Mouse (Mus musculus): ENCODE measurements at regions not wholly inside any gene's neighbourhood (a gene's known extent, or its start where the extent isn't known, plus 50 kb on each side); places are given as distances from the start of the nearest gene placed in this dataset.
A peak's percentile ranks its signal among the peaks of the same experiment; 100 is the strongest.

GRCm38 (mm10) chr6:26033392-26033791 lies 224.3 kb upstream of the Pot1a start:
- no peaks in the 10 kb centered on the region for H3K27me3 ChIP-seq (ENCODE audit: control insufficient read depth, insufficient read depth, low read length)
- 60% methylated on average over 2 of the region's 2 CpGs for WGBS
- ATAC-seq (ENCODE audit: insufficient read depth, low FRiP score): no peak

DNA sequence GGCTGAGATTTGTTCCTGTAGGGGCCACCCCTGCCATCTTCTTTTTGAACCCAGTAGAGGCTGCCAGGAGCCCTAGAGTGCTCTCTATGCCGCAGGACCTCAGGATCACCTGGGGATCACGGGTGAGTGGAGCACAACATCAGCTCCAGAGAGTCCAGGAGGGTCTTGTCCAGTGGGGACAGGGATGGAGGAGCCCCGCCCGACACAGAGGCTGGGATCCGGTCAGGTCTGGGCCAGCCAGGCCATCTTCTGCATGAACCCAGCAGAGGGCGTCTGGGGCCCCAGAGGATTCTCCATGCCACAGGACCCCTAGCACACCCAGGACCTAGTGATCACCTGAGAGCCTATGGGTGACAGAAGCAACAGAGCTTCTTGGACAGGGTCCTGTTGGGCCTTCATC lies 206.3 kb upstream of the Pot1a start:
- H3K36me3 ChIP-seq (ENCODE audit: control insufficient read depth, insufficient read depth, low read length): no peaks in the 10 kb centered on the region
- H3K4me3 ChIP-seq (replicated peaks; ENCODE audit: low read length): no peak overlapping the region
- ATAC-seq (ENCODE audit: insufficient read depth, low FRiP score): peak; percentile 40; the same call in 1 of the 2 replicates
- no peak overlapping the region for H3K27ac ChIP-seq (ENCODE audit: low read length)
- no peaks in the 10 kb centered on the region for H3K27me3 ChIP-seq (ENCODE audit: control insufficient read depth, insufficient read depth, low read length)
- no peaks in the 10 kb centered on the region for H3K9me3 ChIP-seq (replicated peaks; ENCODE audit: control insufficient read depth, low read length)
- no peak overlapping the region for H3K4me2 ChIP-seq (ENCODE audit: low read depth, low read length)
- H3K9ac ChIP-seq (ENCODE audit: low read length): no peak overlapping the region
- H3K4me1 ChIP-seq (ENCODE audit: control insufficient read depth, insufficient read depth, low read length): no peaks in the 10 kb centered on the region
- WGBS: 80% methylated on average over 6 of the region's 6 CpGs

More at GRCm38 (mm10) chr6:26033392-26033791, 224.3 kb upstream of the Pot1a start:
- no peak overlapping the region for H3K27ac ChIP-seq (ENCODE audit: low read length)
- no peak overlapping the region for H3K4me3 ChIP-seq (replicated peaks; ENCODE audit: low read length)
- no peaks in the 10 kb centered on the region for H3K9me3 ChIP-seq (replicated peaks; ENCODE audit: control insufficient read depth, low read length)
- H3K4me2 ChIP-seq (ENCODE audit: low read depth, low read length): no peak overlapping the region
- no peaks in the 10 kb centered on the region for H3K36me3 ChIP-seq (ENCODE audit: control insufficient read depth, insufficient read depth, low read length)
- H3K4me1 ChIP-seq (ENCODE audit: control insufficient read depth, insufficient read depth, low read length): no peaks in the 10 kb centered on the region
- no peak overlapping the region for H3K9ac ChIP-seq (ENCODE audit: low read length)

DNA sequence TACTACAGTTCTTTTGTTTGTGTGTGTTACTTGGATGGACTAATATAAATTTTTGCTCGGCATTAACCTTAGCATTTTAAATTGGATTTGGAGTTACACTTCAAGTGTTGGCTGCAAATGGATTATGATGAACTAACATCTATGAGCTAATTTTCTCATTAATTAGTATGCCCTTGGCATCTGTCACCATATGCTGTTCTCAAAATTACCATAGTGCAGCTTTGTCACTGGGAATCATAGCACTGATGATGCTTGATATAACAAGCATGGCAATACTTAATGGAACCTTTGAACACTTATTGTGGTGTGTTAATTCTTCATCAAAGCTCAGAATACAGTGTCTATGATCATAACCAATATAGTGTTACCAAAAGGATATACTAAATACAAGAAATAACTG lies 185.0 kb upstream of the Pot1a start:
- H3K4me2 ChIP-seq (ENCODE audit: low read depth, low read length): no peak overlapping the region
- WGBS: 87% methylated on average over 1 of the region's 1 CpGs
- no peaks in the 10 kb centered on the region for H3K36me3 ChIP-seq (ENCODE audit: control insufficient read depth, insufficient read depth, low read length)
- H3K9me3 ChIP-seq (replicated peaks; ENCODE audit: control insufficient read depth, low read length): no peaks in the 10 kb centered on the region
- no peaks in the 10 kb centered on the region for H3K27me3 ChIP-seq (ENCODE audit: control insufficient read depth, insufficient read depth, low read length)
- no peak overlapping the region for H3K9ac ChIP-seq (ENCODE audit: low read length)
- H3K4me3 ChIP-seq (replicated peaks; ENCODE audit: low read length): no peak overlapping the region
- H3K4me1 ChIP-seq (ENCODE audit: control insufficient read depth, insufficient read depth, low read length): no peaks in the 10 kb centered on the region
- no peak overlapping the region for H3K27ac ChIP-seq (ENCODE audit: low read length)
- ATAC-seq (ENCODE audit: insufficient read depth, low FRiP score): no peak

DNA sequence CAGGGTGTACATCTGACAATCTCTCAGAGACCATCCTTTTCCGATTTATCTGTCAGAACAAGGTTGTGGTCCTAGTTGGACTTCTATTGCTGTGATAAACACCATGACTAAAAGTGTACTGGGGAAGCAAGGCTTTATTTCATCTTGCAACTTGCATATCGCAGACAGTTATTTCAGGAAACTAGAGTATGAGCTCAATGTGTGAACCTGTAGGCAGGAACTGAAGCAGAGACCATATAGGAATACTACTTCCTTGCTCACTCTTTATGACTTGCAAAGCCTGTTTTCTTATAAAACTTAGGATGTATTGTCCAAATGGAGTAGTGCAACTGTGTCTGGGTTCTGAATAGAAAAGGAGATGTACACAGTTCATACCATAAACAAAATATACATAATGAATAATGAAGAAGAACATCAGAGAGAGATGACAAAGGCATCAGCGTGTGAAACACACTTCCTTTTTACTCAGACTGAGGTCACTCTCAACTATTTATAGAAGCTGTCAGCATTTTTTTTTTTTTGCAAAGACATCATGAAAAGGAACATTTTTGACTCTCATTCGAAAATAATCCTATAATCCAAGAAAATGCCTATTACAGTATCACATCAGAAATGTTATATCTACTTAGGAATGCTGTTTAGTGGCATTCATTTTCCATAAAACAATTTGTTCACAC lies 169.3 kb upstream of the Pot1a start:
- H3K4me1 ChIP-seq (ENCODE audit: control insufficient read depth, insufficient read depth, low read length): no peaks in the 10 kb centered on the region
- H3K27me3 ChIP-seq (ENCODE audit: control insufficient read depth, insufficient read depth, low read length): no peaks in the 10 kb centered on the region
- no peak for ATAC-seq (ENCODE audit: insufficient read depth, low FRiP score)
- 63% methylated on average over 4 of the region's 4 CpGs for WGBS
- no peak overlapping the region for H3K9ac ChIP-seq (ENCODE audit: low read length)
- H3K9me3 ChIP-seq (replicated peaks; ENCODE audit: control insufficient read depth, low read length): no peaks in the 10 kb centered on the region
- no peak overlapping the region for H3K27ac ChIP-seq (ENCODE audit: low read length)
- H3K36me3 ChIP-seq (ENCODE audit: control insufficient read depth, insufficient read depth, low read length): no peaks in the 10 kb centered on the region
- H3K4me3 ChIP-seq (replicated peaks; ENCODE audit: low read length): no peak overlapping the region
- no peak overlapping the region for H3K4me2 ChIP-seq (ENCODE audit: low read depth, low read length)

DNA sequence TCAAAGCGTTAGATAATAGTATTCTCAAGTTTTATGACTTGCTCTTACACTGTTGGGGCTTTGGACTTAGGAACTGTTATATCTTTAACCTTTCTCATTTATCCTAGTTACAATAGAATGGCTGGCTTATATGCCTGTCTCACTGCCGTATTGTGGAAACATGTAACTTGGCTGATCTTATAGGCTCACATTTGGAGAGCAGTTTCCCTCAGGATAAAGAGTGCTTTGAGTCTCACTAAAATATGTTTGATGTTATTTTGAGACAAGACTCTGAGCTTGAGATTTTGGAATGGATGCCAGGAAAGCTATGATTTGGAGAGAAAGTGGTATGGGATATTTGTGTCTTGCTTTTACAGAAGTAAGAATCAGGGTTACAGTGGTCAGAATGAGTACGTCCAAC lies 156.4 kb upstream of the Pot1a start:
- H3K4me1 ChIP-seq (ENCODE audit: control insufficient read depth, insufficient read depth, low read length): no peaks in the 10 kb centered on the region
- H3K4me2 ChIP-seq (ENCODE audit: low read depth, low read length): no peak overlapping the region
- H3K27ac ChIP-seq (ENCODE audit: low read length): no peak overlapping the region
- 82% methylated on average over 3 of the region's 3 CpGs for WGBS
- H3K9ac ChIP-seq (ENCODE audit: low read length): no peak overlapping the region
- no peaks in the 10 kb centered on the region for H3K36me3 ChIP-seq (ENCODE audit: control insufficient read depth, insufficient read depth, low read length)
- no peak for ATAC-seq (ENCODE audit: insufficient read depth, low FRiP score)
- H3K9me3 ChIP-seq (replicated peaks; ENCODE audit: control insufficient read depth, low read length): no peaks in the 10 kb centered on the region
- no peaks in the 10 kb centered on the region for H3K27me3 ChIP-seq (ENCODE audit: control insufficient read depth, insufficient read depth, low read length)
- H3K4me3 ChIP-seq (replicated peaks; ENCODE audit: low read length): no peak overlapping the region

DNA sequence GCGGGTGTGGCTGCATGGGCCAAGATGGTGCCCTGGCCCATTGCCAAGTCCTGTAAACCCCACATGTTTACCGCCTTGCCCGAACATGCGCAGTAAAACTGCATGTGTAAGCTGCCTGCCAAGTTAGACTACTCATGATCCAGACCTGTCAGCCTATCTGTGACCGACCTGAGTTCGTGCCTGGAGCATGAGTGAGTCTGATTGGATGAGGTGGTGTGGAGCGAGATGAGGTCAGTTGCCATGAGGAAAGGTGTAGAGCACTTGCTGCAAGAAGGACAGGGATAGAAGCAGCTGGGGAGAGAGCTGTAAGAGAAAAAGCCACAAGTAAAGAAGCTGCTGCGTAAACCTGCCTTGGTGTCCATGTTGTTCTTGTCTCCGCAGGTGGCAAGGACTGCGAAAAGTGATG lies 122.1 kb upstream of the Pot1a start:
- Histone ChIP-seq H3K4me3 (replicated peaks; ENCODE audit: low read length) (no peak overlapping the region), H3K4me1 (ENCODE audit: control insufficient read depth, insufficient read depth, low read length) (no peaks in the 10 kb centered on the region), H3K36me3 (ENCODE audit: control insufficient read depth, insufficient read depth, low read length) (no peaks in the 10 kb centered on the region), H3K9ac (ENCODE audit: low read length) (no peak overlapping the region), H3K27me3 (ENCODE audit: control insufficient read depth, insufficient read depth, low read length) (no peaks in the 10 kb centered on the region), H3K27ac (ENCODE audit: low read length) (no peak overlapping the region), H3K4me2 (ENCODE audit: low read depth, low read length) (no peak overlapping the region), H3K9me3 (replicated peaks; ENCODE audit: control insufficient read depth, low read length) (no peaks in the 10 kb centered on the region)
- no peak for ATAC-seq (ENCODE audit: insufficient read depth, low FRiP score)
- WGBS: 94% methylated on average over 10 of the region's 10 CpGs

- no peak overlapping the region for H3K4me3 ChIP-seq (replicated peaks; ENCODE audit: low read length)
- H3K36me3 ChIP-seq (ENCODE audit: control insufficient read depth, insufficient read depth, low read length): no peaks in the 10 kb centered on the region
- ATAC-seq (ENCODE audit: insufficient read depth, low FRiP score): no peak
- H3K9ac ChIP-seq (ENCODE audit: low read length): no peak overlapping the region
- H3K27ac ChIP-seq (ENCODE audit: low read length): no peak overlapping the region
- no peaks in the 10 kb centered on the region for H3K4me1 ChIP-seq (ENCODE audit: control insufficient read depth, insufficient read depth, low read length)
- 58% methylated on average over 5 of the region's 5 CpGs for WGBS
- H3K27me3 ChIP-seq (ENCODE audit: control insufficient read depth, insufficient read depth, low read length): no peaks in the 10 kb centered on the region
- H3K4me2 ChIP-seq (ENCODE audit: low read depth, low read length): no peak overlapping the region
- no peaks in the 10 kb centered on the region for H3K9me3 ChIP-seq (replicated peaks; ENCODE audit: control insufficient read depth, low read length)
These were observed 108.9 kb upstream of the Pot1a start for GRCm38 (mm10) chr6:25917852-25918465.

GRCm38 (mm10) chr6:25914122-25914521 lies 105.1 kb upstream of the Pot1a start:
- Histone ChIP-seq H3K36me3 (ENCODE audit: control insufficient read depth, insufficient read depth, low read length) (no peaks in the 10 kb centered on the region), H3K4me2 (ENCODE audit: low read depth, low read length) (no peak overlapping the region), H3K27ac (ENCODE audit: low read length) (no peak overlapping the region), H3K27me3 (ENCODE audit: control insufficient read depth, insufficient read depth, low read length) (no peaks in the 10 kb centered on the region), H3K9ac (ENCODE audit: low read length) (no peak overlapping the region), H3K9me3 (replicated peaks; ENCODE audit: control insufficient read depth, low read length) (no peaks in the 10 kb centered on the region), H3K4me1 (ENCODE audit: control insufficient read depth, insufficient read depth, low read length) (no peaks in the 10 kb centered on the region), H3K4me3 (replicated peaks; ENCODE audit: low read length) (no peak overlapping the region)
- no peak for ATAC-seq (ENCODE audit: insufficient read depth, low FRiP score)
- WGBS: 86% methylated on average over 2 of the region's 2 CpGs

- Histone ChIP-seq H3K27ac (ENCODE audit: low read length) (no peak overlapping the region), H3K4me2 (ENCODE audit: low read depth, low read length) (no peak overlapping the region), H3K9ac (ENCODE audit: low read length) (no peak overlapping the region), H3K9me3 (replicated peaks; ENCODE audit: control insufficient read depth, low read length) (no peaks in the 10 kb centered on the region), H3K36me3 (ENCODE audit: control insufficient read depth, insufficient read depth, low read length) (no peaks in the 10 kb centered on the region), H3K4me1 (ENCODE audit: control insufficient read depth, insufficient read depth, low read length) (no peaks in the 10 kb centered on the region), H3K27me3 (ENCODE audit: control insufficient read depth, insufficient read depth, low read length) (no peaks in the 10 kb centered on the region), H3K4me3 (replicated peaks; ENCODE audit: low read length) (no peak overlapping the region)
- ATAC-seq (ENCODE audit: insufficient read depth, low FRiP score): no peak
These were observed 90.9 kb upstream of the Pot1a start for GRCm38 (mm10) chr6:25899944-25900343.
